Mouse (Mus musculus) duodenum, adult 2 months (tissue): ENCODE measurements around the gene Lipt1. TPM values are rescaled to one million over a fixed set of nuclear protein-coding genes. Genes with fewer than 3 reads are reported as not detected.

Experiments
- polyA plus RNA-seq: library from polyadenylated mRNA; depleted of rRNA; stranded (reverse); fragments of >200 nt; gene quantifications from 2 replicates; pipeline ENCODE4 v1.2.3, GENCODE M21; 2012; ENCODE audit warnings: low replicate concordance; rRNA removed

Lipt1 gene
- 0.30 and 0.34 TPM in 2 replicates for polyA plus RNA-seq

DNA sequence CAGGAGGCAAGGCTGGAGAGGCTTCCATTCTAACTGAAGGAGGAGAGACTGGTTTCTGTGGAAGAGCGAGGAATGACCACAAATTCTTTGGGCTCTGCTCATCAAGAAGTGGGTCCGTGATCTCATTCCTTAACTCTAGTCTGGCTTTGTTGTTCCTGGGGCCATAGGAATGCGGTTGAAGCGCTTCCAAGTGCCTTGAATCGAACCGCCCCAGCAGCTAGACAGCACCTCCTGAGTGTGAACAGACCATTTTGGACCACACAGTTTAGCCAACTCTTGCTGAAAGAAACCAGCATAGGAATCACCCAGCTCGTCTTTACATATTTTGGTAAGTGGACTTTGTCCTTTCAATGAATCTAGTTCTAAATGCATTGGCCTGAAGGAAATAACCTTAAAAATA lies at the start of gene Lipt1:
Gene Lipt1 (plus strand): TSS at position 35 of the 400 bp plus-strand sequence.

DNA sequence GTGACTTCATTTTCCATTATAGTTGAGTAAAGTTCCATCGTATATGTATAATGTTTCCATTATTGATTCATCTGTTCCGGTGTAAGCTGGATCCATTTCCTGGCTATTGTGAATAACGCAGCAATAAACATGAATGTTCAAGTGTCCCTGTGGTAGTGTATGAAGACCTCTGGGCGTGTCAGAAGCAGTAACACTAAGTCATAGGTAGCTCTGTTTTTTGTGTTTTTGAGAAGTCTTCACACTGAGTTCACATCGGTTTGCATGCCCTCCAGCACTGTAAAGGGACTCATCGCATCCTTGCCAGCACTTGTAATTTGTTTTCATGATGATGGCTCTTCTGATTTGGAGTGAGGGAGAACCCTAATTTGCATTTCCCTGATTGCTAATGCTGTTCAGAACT lies 5.3 kb upstream of the Lipt1 start, which contains the start of gene Tsga10:
Gene Tsga10 (minus strand): TSS at position 144 of the 400 bp plus-strand sequence.

DNA sequence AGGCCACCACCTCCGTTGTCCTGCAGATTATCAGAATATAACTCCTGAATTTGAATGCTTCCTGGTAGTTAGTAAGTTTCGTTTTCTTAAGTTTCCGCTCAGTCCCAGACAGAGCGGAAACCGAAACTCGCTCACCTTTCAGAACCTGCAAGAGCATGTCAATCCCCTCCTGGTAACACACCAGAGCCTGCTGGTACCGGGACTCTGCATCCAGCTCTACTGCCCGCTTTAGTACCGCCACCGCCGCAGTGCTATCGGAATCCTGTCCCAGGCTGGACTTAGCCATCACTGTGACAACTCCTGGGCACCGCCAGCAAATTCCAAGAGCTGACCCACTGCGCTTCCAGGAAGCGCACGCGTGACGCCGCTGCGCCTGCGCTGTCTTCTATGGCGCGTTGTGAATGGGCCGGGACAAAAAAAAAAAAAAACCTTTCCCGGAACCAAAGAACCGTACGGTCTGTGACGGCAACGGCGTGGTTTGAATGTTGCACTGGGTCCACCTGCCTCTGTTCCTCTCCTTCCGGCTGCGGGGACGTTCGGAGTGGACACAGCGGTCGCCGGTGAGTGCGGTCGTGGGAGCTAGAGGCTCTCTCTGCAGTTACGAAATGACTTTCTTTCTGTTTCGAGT lies 18.6 kb downstream of the Lipt1 start, which contains the start of the genes Mitd1 and Mrpl30:
Gene Mitd1 (minus strand): TSS at position 387 of the 628 bp plus-strand sequence.
Gene Mrpl30 (plus strand): TSS at position 453 of the 628 bp plus-strand sequence.

DNA sequence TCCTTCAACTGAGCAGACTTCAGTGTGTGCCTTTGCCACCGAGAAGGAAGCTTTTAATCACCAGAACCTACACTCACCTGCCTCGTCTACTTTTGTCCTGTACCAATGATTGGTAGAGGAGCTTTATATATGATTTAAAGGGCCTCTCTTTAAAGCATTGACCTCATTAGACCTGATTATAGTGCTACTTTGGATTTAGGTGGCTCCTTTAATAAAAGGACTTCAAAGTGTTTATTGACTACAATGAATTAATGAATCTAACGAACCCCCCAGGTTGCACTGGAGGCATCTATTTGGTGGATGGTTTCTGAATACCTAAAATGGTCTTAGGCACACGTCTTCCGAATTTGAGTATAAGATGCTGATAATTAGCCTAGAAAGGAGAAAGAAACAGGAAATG lies 44.9 kb downstream of the Lipt1 start, which contains the start of gene Lyg2:
Gene Lyg2 (minus strand): TSS at position 101 of the 400 bp plus-strand sequence.

Other genes starting within 250 kb of the Lipt1 start
- 11.8 and 17.0 TPM in 2 replicates for gene 2010300C02Rik, start 151.7 kb upstream of the Lipt1 start, polyA plus RNA-seq
- gene Tsga10, start 5.3 kb upstream of the Lipt1 start, polyA plus RNA-seq: 0.07 TPM in 1 of 2 replicates, not detected in the other
- 1.1 and 1.8 TPM in 2 replicates for gene Mitd1, start 18.7 kb downstream of the Lipt1 start, polyA plus RNA-seq
- 23.9 and 45.6 TPM in 2 replicates for gene Mrpl30, start 18.7 kb downstream of the Lipt1 start, polyA plus RNA-seq
- gene Lyg2, start 44.8 kb downstream of the Lipt1 start, polyA plus RNA-seq: not detected in 2 replicates
- gene Lyg1, start 86.0 kb downstream of the Lipt1 start, polyA plus RNA-seq: not detected in 2 replicates
- gene Txndc9, start 126.2 kb downstream of the Lipt1 start, polyA plus RNA-seq: 1.6 TPM in 2 replicates
- gene Eif5b, start 126.3 kb downstream of the Lipt1 start, polyA plus RNA-seq: 0.27 and 0.76 TPM in 2 replicates